Mouse (Mus musculus) mature B cell (primary cell): ENCODE data around the gene Nek11.

Source experiments
- in situ Hi-C: fragments of 300-500 bp; cut with MboI; formaldehyde crosslinking; loops from 2 replicates; pipeline ENCODE4 v1.14.3; 2019

Gene Nek11

DNA sequence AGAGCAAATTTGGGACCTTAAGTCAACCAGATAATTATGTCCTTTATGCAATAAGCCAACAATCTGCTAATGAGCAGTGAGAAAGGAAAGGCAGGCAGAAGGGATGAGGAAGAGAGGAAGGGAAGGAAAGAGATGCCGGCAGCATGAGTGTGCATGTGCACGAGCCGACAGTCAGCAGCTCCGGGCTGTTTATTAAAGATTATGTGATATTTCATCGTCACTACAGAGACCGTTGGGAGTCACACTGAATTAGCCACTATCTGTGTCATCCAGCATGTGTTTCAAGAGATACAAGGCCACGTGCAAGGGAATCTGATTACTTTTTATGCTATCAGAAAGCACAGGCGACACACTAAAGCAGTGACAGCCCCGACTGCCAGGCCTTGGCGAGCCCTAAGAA lies 73.5 kb downstream of the Nek11 start:
- in situ Hi-C loops, result no loop called here

DNA sequence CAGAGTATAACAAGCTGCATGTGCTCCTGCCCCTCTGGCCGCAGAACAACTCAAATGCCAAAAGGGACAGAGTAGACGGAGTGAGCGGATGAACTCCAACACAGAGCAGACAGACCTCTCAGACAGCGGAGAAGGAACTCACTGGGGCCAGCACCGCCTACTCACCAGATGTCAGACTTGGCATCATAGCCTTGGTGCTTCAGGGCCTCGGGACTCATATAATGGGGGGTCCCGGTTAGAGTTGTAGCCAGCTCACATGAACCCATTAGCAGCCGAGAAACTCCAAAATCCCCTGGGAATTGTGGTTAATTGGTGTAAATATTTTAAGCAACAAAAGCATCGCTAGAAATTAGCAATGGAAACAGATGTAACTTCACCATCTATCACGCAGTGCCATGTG lies 82.1 kb downstream of the Nek11 start:
- in situ Hi-C loops, result no loop called here

GRCm38 (mm10) chr9:105312686-105313085 lies 82.6 kb downstream of the Nek11 start:
- in situ Hi-C loops, result no loop called here

GRCm38 (mm10) chr9:105309553-105310281 lies 85.6 kb downstream of the Nek11 start:
- in situ Hi-C loops, result no loop called here

GRCm38 (mm10) chr9:105306042-105306441 lies 89.3 kb downstream of the Nek11 start:
- in situ Hi-C loops, result no loop called here

DNA sequence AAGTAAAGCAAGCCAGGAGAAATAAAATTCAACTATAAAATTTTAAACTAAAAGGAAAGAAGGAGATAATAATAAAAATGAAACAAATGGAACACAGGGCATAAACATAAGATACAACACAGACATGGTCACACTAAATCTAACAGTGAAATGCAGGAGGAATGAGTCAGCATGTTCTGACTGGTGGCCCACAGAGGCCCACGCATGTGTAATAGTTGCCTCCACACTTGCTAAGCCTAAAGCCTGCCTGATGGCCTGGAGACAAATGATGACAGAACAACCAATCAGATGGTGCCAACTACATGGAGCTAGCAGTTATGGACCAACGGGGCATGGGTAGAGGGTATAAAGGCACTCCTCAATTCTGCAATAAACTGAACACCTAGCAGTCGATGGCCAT lies 93.1 kb downstream of the Nek11 start:
- in situ Hi-C loops, result no loop called here

DNA sequence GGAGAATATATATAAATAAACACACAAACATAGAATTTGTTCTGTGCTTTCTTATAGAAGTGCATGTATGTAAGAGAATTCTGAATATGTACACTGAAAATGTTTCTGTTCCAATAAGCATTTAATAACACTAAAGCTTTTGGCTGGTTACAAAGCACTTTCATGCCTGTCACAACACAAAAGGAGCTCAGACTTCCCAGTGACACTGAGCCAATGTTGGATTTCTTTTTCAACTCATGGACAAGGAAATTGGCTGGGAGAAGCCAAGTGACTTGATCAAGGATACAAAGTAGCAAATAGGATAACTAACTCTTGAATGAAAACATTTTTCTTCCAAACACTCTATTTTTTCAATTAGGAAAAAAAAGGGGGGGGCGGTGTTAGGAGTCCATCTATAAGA lies 93.9 kb downstream of the Nek11 start:
- in situ Hi-C loops, result no loop called here

DNA sequence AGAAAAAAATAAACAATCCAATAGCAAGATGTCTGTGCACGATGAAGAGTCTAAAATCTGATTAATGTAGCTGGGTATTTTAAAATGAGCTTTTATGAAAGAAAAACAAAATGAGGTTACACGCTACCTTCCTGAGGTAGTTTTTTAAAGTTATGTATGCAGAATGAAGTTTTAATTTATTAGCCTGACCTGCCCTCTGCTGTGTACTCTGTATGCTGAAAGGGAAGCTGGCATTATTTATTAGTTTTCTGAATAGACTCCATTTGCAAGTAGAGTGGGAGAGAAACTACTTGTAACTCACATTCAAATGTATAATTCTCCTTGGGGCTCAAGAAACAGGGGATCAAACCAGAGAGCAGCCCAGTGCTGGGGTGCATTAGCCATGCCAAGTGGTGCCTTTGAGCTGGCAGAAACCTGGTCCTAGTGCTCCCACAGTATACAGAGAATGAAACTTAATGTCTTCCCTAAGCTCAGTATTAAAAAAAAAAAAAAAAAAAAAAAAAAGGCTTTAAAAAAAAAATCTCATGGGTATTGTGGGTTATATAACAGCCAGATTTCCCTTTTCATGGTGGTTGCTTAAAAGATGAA lies 94.5 kb downstream of the Nek11 start:
- in situ Hi-C loops, result no loop called here

- in situ Hi-C loops, result no loop called here
These were observed 110.7 kb downstream of the Nek11 start for GRCm38 (mm10) chr9:105284670-105285069.

- in situ Hi-C loops, result no loop called here
These were observed 112.6 kb downstream of the Nek11 start for GRCm38 (mm10) chr9:105282725-105283124.

- in situ Hi-C loops, result no loop called here
These were observed 120.4 kb downstream of the Nek11 start for GRCm38 (mm10) chr9:105274925-105275324.

DNA sequence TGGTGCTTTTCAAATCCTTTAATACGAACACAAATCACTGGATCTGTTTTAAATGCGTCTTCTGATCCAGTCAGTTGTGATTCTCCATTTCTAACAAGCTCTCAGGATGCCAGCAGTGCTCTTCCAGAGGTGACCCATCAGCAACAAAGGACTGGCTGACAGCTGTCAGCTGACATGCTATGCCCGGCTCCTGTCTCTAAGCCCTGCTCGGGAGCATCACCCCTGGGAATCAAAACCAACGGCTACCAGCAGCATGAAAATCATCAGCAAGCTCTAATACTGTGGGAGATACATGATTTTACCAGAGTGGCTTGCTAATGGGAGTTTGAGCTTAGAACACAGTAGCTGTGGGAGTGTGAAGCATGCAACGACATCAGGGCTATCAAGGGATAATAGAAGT lies 121.0 kb downstream of the Nek11 start:
- in situ Hi-C loops, result no loop called here

DNA sequence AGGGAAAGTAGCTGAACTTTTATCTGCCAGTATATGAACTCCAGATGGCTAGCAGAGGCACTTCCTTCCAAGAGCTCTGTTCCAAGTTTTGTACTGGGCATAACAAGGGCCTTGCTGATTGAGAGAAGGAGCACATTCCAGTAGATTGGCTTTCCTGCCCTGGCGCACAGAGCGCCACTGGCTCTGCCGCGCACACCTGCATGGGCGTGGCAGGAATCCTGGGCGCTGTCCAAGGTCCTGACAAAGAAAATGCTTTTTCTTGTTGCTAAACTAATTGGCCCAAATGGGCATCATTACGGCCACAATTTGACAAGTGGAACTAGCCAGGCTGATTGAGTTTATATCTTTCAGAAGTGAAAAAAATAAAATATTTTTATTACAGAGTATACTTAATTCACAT lies 123.1 kb downstream of the Nek11 start:
- in situ Hi-C loops, result no loop called here

DNA sequence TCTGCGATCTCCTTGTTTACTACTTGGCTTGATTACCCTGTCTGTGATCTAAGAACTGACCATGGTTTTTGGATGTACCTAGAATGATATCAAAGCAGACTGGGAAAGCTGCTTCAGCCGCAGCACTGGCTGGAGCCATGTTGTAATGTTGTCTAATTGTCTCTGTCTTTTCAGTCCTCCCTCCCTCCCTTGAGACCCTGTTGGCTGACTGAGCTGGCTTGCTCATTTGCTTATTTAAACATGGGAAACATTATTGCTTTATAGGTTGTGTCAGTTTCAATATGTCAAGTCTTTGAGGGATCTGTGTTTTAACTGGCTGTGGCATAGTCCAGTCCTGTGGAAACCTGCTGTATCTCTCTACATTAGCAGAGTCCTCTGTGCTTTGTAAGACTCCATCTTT lies 132.2 kb downstream of the Nek11 start:
- in situ Hi-C loops, result no loop called here

DNA sequence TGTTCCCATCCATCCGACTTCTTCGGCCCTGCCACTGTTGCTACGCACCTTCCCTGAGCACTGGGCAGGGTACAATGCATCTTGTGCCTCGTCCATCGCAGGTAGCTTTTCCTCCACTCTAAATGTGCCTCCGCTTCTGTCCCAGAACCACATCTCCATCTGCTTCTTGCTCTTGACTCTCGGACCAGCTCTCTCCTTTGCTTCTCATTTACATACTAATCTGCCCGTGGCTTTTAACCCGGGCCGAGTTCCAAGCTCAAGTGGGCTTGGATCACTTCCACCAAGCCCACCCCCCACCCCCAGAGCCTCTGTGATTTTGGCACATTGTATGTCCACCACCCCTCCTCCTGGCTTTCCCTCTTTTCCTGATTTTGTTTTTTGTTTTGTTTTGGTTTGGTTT lies 137.7 kb downstream of the Nek11 start:
- in situ Hi-C loops, result no loop called here

DNA sequence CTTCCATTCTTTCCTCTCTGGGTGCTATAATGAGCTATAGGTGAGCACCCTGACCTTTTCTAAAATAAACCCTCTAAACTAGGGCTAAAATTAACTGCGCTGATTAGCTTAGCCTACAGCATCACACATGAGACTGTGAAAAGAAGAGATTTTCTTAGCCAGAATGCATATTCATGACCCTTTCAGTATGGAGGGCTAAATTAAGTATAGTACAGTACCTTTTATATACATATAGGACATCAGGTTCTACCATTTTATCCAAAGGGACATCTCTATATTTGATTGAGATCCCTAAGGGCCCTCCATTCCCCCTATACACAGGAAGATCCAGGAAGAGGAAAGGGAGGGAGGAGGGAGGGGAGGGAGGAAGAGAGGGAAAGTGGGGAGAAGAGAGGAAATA lies 141.2 kb downstream of the Nek11 start:
- in situ Hi-C loops, result no loop called here

- in situ Hi-C loops, result no loop called here
These were observed 142.8 kb downstream of the Nek11 start for GRCm38 (mm10) chr9:105252349-105253041.

DNA sequence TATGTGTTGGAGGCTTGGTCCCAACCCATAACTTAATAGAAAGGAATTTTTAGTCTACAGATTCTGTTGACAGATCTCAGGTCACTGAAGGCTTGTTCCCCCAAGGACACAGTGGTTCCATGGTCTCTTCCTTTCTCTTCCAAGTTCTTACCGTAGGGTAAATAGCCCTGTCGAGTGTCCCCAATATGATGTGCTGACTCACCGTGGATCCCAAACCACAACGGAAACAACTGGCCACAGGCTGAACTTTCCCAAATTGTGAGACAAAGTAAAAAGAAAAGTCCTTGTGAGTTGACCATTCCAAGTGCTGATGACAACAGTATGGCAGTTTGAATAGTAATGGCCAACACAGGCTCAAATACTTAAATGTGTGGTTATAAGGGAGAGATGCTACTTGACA lies 144.1 kb downstream of the Nek11 start:
- in situ Hi-C loops, result no loop called here

DNA sequence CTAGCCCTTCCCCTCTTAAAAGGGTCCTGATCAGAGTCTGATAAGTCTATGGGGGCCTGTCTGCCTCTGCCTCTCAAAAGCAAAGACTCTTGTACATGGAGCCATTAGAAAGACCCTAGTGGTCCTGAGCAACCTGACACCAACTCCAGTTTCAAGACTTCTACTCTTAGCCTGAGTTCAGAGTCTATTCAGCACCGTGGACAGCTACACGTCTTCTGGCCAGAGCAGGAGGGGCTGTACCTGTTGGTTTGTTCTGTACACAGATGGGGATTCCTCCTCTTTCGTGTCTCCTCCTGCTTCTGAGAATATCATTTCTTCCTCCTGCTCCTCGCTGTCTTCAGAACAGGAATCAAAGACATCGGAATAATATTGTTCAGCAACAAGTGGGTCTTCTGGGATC lies 151.3 kb downstream of the Nek11 start:
- in situ Hi-C loops, result no loop called here

DNA sequence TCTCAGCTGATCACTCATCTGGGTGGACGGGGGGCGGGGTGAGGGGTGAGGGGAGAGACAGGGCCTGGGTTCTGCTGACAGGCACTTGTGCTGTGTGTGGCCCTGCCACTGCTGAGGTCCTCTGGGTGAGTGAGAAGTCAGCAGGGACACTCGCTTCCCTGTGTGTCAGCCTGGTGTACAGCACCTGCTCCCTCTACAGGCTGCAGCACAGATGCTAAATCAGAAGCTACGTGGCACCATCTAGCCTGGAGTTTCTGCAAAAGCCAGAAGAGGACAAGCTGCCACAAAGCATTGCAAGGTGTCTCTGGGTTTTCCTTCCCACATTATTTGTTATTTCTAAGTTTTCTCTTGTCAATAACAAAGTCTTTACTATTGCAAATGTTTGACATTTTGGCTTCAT lies 180.9 kb downstream of the Nek11 start:
- in situ Hi-C loops, result no loop called here

GRCm38 (mm10) chr9:105200305-105200704 lies 195.0 kb downstream of the Nek11 start:
- in situ Hi-C loops, result no loop called here

- in situ Hi-C loops, result no loop called here
These were observed 208.6 kb downstream of the Nek11 start for GRCm38 (mm10) chr9:105186725-105187124.

DNA sequence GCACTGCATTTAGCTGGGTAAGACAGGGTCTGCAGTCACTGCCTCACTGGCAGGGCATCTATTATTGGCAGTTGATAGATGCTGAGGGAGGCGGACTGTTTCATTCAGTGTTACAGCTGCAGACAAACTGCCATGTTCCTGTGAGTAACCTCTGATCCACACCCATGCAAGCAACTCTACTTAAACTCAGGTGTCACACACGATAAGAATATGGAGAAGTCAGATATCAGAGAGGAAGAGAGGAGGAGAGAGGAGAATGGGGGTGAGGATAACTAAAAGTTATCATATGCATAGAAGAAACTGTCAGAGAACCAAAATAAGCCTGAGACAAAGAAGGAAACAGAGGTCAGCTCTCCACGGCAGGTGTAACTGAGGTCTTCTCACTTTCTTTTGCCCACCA lies 212.9 kb downstream of the Nek11 start:
- in situ Hi-C loops, result no loop called here
